8 mouse cellular contexts compared by ENCODE assay signal in genomic region chr4:141643118-141643855, GRCm38 (mm10). TPM values are rescaled to one million over a fixed set of nuclear protein-coding genes. Genes with fewer than 3 reads are reported as not detected.
DNase-seq lines count a peak whose midpoint lies in the region; ATAC-seq lines count a peak whose summit lies in the region.

No protein-coding gene starts in this region.

- H3K4me1 ChIP-seq in embryonic facial prominence, embryonic 15.5 days = peaks cover 15% of the 10 kb centered on the region

- intact Hi-C loops in heart, postnatal 10 days (cut with DNase I) = no loop called here

- H3K9ac ChIP-seq in embryonic facial prominence, embryonic 15.5 days = no peak overlapping the region

- ATAC-seq in embryonic facial prominence, embryonic 15.5 days (ENCODE audit: insufficient number of reproducible peaks, low FRiP score, low TSS enrichment, low read depth) = peak; percentile 48
- no peak for ATAC-seq in monocyte, adult 5-6 weeks (replicated peaks; ENCODE audit: insufficient number of reproducible peaks, low FRiP score, low TSS enrichment, poor library complexity, severe bottlenecking)

- DNase-seq in ovary, postnatal 14 days (ENCODE audit: low spot score) = peak; percentile 49
- no peak for DNase-seq in ovary, postnatal 36 days (ENCODE audit: low spot score)
- DNase-seq in heart, postnatal 10 days = peak; percentile 91 to 92
- DNase-seq in layer of hippocampus, adult 11-12 months (ENCODE audit: low spot score) = peak; percentile 87
- DNase-seq in lung, postnatal 25 days (ENCODE audit: low spot score) = peak; percentile 65
- no peak for DNase-seq in testis, postnatal 14 days (ENCODE audit: low spot score)

- peak overlapping the region; percentile 69; the same call in 1 of the 2 replicates for H3K27ac ChIP-seq in embryonic facial prominence, embryonic 15.5 days (replicated peaks)

- H3K36me3 ChIP-seq in embryonic facial prominence, embryonic 15.5 days = peaks cover 46% of the 10 kb centered on the region

- no peaks in the 10 kb centered on the region for H3K27me3 ChIP-seq in embryonic facial prominence, embryonic 15.5 days

- H3K9me3 ChIP-seq in embryonic facial prominence, embryonic 15.5 days (replicated peaks) = no peaks in the 10 kb centered on the region

- no peak overlapping the region for H3K4me3 ChIP-seq in embryonic facial prominence, embryonic 15.5 days (replicated peaks)

- no peak overlapping the region for H3K4me2 ChIP-seq in embryonic facial prominence, embryonic 15.5 days (replicated peaks)

- WGBS in embryonic facial prominence, embryonic 15.5 days = 52% methylated on average over 7 of the region's 7 CpGs

RNA-seq across cellular contexts. Expression of gene Slc25a34, which starts 19.7 kb away (rescaled TPM):
- polyA plus RNA-seq in embryonic facial prominence, embryonic 15.5 days (2015; fragmentation: Nextera tagmentation; extraction: Ambion mirVana) = 0.05 TPM in 1 of 2 replicates, not detected in the other
- 10 to 100 TPM; 81.1 to 84.5 TPM for total RNA-seq in heart, postnatal 10 days (2021)
- not detected in 3 replicates for total RNA-seq in monocyte, adult 5-6 weeks (2017)

RNA-seq across cellular contexts. Expression of gene Plekhm2, which starts 21.4 kb away (rescaled TPM):
- 7.1 and 8.3 TPM in 2 replicates for polyA plus RNA-seq in embryonic facial prominence, embryonic 15.5 days (2015; fragmentation: Nextera tagmentation; extraction: Ambion mirVana)
- total RNA-seq in heart, postnatal 10 days (2021) = 10 to 100 TPM; 81.0 to 83.1 TPM
- 14.4 to 16.5 TPM (median 15.7 TPM) in 3 replicates for total RNA-seq in monocyte, adult 5-6 weeks (2017)

RNA-seq across cellular contexts. Expression of gene Tmem82, which starts 24.9 kb away (rescaled TPM):
- 0.48 and 0.62 TPM in 2 replicates for polyA plus RNA-seq in embryonic facial prominence, embryonic 15.5 days (2015; fragmentation: Nextera tagmentation; extraction: Ambion mirVana)
- total RNA-seq in heart, postnatal 10 days (2021) = 10 to 100 TPM; 11.2 to 15.6 TPM
- not detected in 3 replicates for total RNA-seq in monocyte, adult 5-6 weeks (2017)

RNA-seq across cellular contexts. Expression of gene Fblim1, which starts 37.4 kb away (rescaled TPM):
- polyA plus RNA-seq in embryonic facial prominence, embryonic 15.5 days (2015; fragmentation: Nextera tagmentation; extraction: Ambion mirVana) = 30.8 and 32.3 TPM in 2 replicates
- total RNA-seq in heart, postnatal 10 days (2021) = 100 to 1,000 TPM; 241 to 248 TPM
- not detected in 3 replicates for total RNA-seq in monocyte, adult 5-6 weeks (2017)

RNA-seq across cellular contexts. Expression of gene Rsc1a1, which starts 42.1 kb away (rescaled TPM):
- polyA plus RNA-seq in embryonic facial prominence, embryonic 15.5 days (2015; fragmentation: Nextera tagmentation; extraction: Ambion mirVana) = 0.28 TPM in 1 of 2 replicates, not detected in the other
- 1 to 10 TPM in 1 of 2 experiments, under 1 TPM in 1; 0.19 to 3.1 TPM for total RNA-seq in heart, postnatal 10 days (2021)
- total RNA-seq in monocyte, adult 5-6 weeks (2017) = 7.4 TPM in 1 of 3 replicates, not detected in the others

Comparison
In these comparisons a context has a peak if more than half of its experiments do, and no peak if none do; other contexts are left out.
1. DNase-seq: peak in ovary, postnatal 14 days (single experiment), heart, postnatal 10 days (2 of 2), layer of hippocampus, adult 11-12 months (single experiment) and lung, postnatal 25 days (single experiment); none in ovary, postnatal 36 days (single experiment) and testis, postnatal 14 days (single experiment).
2. RNA of gene Slc25a34, which starts 19.7 kb away (total RNA-seq): 81.1 to 84.5 TPM in heart, postnatal 10 days; not detected in monocyte, adult 5-6 weeks; every median in the first group is over 10 times any median in the second.
3. RNA of gene Tmem82, which starts 24.9 kb away (total RNA-seq): 11.2 to 15.6 TPM in heart, postnatal 10 days; not detected in monocyte, adult 5-6 weeks; every median in the first group is over 10 times any median in the second.